Mouse (Mus musculus): ENCODE results near the gene Prkci.

Prkci gene

GRCm38 (mm10) chr3:31088789-31089775 lies 93.5 kb downstream of the Prkci start:
- DNase-seq (ENCODE audit: low spot score): no peak

- DNase-seq (ENCODE audit: low spot score): peak; percentile 46
These were observed 94.4 kb downstream of the Prkci start for GRCm38 (mm10) chr3:31089956-31090355.

GRCm38 (mm10) chr3:31093196-31093595 lies 97.6 kb downstream of the Prkci start:
- no peak for DNase-seq (ENCODE audit: low spot score)

GRCm38 (mm10) chr3:31093627-31094351 lies 98.2 kb downstream of the Prkci start:
- DNase-seq (ENCODE audit: low spot score): peak; percentile 80

- peak; percentile 96 for DNase-seq (ENCODE audit: low spot score)
These were observed 99.1 kb downstream of the Prkci start, which contains the start of gene Skil for GRCm38 (mm10) chr3:31094531-31095178. TSS of gene Skil (plus strand) at chr3:31095058.

GRCm38 (mm10) chr3:31095179-31095490 lies 99.6 kb downstream of the Prkci start:
- no peak for DNase-seq (ENCODE audit: low spot score)

GRCm38 (mm10) chr3:31095491-31096154 lies 100.1 kb downstream of the Prkci start:
- DNase-seq (ENCODE audit: low spot score): peak; percentile 57

- no peak for DNase-seq (ENCODE audit: low spot score)
These were observed 100.9 kb downstream of the Prkci start for GRCm38 (mm10) chr3:31096155-31097101.

- DNase-seq (ENCODE audit: low spot score): no peak
These were observed 101.7 kb downstream of the Prkci start for GRCm38 (mm10) chr3:31097102-31097720.

GRCm38 (mm10) chr3:31097976-31098375 lies 102.4 kb downstream of the Prkci start:
- DNase-seq (ENCODE audit: low spot score): no peak

GRCm38 (mm10) chr3:31098556-31098955 lies 103.0 kb downstream of the Prkci start:
- no peak for DNase-seq (ENCODE audit: low spot score)

GRCm38 (mm10) chr3:31100026-31100425 lies 104.5 kb downstream of the Prkci start:
- DNase-seq (ENCODE audit: low spot score): no peak

- DNase-seq (ENCODE audit: low spot score): no peak
These were observed 105.3 kb downstream of the Prkci start for GRCm38 (mm10) chr3:31100802-31101201.
